Mouse (Mus musculus): ENCODE data around the gene Pfkfb2. TPM values are rescaled to one million over a fixed set of nuclear protein-coding genes. Genes with fewer than 3 reads are reported as not detected.
A peak's percentile ranks its signal among the peaks of the same experiment; 100 is the strongest.

Pfkfb2 gene
- 20.9 and 21.1 TPM in 2 replicates for total RNA-seq (2015; ENCODE audit: low replicate concordance)
- 51.3 and 55.4 TPM in 2 replicates for total RNA-seq (2017; ENCODE audit: low replicate concordance)

- ATAC-seq (replicated peaks; ENCODE audit: low FRiP score, poor library complexity, severe bottlenecking), result no peak
Measured at GRCm38 (mm10) chr1:130729153-130729552, at the start of gene Pfkfb2. Gene Pfkfb2, minus strand, starts transcription at chr1:130729253.

- ATAC-seq (replicated peaks; ENCODE audit: low FRiP score, poor library complexity, severe bottlenecking), result peak; percentile 67
Measured at GRCm38 (mm10) chr1:130776645-130777044, 47.6 kb upstream of the Pfkfb2 start.

- no peak for ATAC-seq (replicated peaks; ENCODE audit: low FRiP score, poor library complexity, severe bottlenecking)
Measured at GRCm38 (mm10) chr1:130775691-130776331, 46.8 kb upstream of the Pfkfb2 start.

DNA sequence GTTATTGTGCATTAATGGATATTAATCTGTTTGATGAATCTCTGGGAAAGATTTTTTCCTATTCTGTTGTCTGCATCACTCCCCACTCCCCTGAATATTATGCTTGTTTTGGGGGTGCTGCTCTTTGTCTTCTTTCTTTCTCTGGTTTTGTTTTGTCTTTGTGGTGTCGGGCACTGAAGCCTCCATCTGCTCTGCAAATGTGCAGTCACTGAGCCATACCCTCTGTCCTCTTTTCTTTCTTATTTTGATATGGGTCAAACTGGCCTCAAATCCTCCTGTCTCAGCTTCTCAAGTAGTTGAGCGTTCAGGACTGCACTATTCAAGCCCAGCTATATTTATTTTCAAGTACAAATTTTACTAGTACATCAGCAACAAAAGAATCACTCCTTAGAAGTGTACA is 46.2 kb upstream of the Pfkfb2 start:
- ATAC-seq (replicated peaks; ENCODE audit: low FRiP score, poor library complexity, severe bottlenecking), result no peak

- ATAC-seq (replicated peaks; ENCODE audit: low FRiP score, poor library complexity, severe bottlenecking), result no peak
Measured at GRCm38 (mm10) chr1:130770981-130771494, 42.0 kb upstream of the Pfkfb2 start.

DNA sequence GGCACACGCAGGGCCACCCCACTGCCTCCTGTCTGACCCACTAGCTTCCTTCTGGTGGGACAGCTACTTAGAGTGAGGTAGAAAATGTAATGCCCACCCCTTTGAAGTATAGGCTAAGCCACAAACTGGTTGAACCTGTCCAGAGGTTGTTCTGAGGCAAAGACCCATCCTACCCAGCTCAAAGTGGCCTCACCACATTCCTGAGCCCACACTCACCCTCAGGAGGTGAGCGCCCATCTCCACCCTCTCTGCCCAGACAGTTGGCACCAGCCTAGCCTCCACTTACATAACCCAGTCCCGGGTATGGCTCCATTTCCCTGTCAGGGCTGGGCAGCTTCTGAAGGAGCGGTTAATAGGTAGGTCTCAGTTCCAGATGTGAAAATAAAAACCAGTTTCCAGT is 41.4 kb upstream of the Pfkfb2 start:
- ATAC-seq (replicated peaks; ENCODE audit: low FRiP score, poor library complexity, severe bottlenecking), result no peak

DNA sequence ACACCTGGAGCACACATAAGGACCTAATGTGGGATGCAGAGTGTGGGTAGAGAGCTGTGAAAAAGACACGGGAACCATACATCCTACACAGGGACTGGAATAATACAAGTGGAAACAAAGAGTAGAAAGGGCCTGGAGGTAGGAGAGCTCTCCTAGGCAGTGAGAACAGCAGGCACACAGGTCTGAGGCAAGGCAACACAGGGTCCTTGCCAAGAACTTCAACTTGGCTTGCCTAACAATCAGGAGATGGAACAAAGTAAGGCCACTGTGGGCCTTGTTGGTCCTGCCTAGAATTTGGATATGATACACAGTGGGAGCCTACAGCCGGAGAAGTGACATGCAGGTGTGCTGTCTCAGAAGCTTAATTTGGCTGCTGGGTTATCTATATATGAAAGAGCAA is 40.9 kb upstream of the Pfkfb2 start:
- ATAC-seq (replicated peaks; ENCODE audit: low FRiP score, poor library complexity, severe bottlenecking), result no peak

DNA sequence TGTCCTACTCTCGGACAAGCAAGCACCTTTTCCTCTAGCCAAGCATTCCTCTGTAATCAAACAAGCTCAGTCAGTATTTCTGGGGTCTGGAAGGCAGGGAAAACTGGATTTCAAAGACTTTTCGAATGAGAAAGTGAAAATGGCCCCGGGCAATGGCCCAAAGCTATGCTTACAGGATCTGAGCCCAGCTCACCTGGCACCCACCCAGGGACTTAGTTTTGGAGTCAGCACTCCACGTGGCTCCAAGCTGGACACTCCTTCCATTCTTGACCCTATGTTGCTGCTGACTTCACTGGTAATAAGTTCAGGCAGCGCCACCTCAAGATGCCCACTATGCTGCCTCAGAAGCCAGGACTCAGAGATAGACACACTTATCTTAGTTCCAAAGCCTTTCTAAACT is 38.0 kb upstream of the Pfkfb2 start:
- no peak for ATAC-seq (replicated peaks; ENCODE audit: low FRiP score, poor library complexity, severe bottlenecking)

DNA sequence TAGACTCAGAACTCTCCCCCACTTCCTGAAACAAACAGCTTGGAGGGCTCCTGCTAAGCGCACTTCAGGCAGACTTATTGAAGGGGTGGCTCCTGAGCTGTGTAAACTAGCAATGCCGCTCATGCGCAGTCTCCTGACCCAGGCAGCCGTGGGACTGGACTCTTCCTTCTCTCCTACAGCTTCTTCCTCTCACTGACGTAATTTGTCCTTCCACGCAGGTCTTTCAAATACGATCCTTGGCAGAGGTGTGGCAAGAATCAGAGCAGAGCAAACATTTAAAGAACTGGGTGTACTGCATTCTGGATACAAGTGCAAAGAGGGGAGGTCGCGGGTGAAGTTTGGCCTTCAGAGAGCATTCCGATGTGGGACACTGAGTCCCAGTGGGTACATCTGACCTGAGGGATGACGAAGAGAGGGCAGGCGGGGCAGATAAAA is 35.0 kb upstream of the Pfkfb2 start:
- no peak for ATAC-seq (replicated peaks; ENCODE audit: low FRiP score, poor library complexity, severe bottlenecking)

DNA sequence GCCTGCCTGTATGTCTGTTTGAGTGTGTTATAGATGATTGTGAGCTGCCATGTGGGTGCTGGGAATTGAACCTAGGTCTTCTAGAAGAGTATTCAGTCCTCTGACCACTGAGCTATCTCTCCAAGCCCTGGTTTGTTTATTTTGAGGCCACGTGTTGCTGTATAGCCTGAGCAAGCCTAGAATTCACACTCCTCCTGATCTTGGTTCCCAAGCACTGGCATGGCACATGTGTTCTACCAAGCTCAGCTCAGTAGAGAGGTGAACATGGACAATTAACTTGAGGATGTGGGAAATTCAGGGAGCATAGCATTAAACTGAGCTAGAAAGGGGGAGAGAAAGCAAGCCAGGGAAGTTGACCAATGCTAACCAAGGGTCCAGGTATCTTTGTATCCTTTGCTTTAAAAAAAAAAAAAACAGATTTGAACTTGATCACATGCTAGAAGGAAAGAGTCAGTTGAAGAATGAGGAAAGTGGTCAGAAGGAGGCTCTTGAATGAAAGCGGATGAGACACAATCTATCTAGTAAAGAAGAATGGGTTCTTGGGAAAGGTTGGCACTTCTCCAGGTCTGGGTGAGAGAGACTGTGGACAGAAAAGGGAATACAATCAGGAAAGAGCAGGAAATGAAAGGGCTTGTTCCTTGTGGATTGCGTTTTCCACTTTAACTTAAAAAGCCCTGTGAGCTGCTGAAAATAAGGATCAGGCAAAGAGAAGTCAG is 33.1 kb upstream of the Pfkfb2 start:
- ATAC-seq (replicated peaks; ENCODE audit: low FRiP score, poor library complexity, severe bottlenecking), result no peak

DNA sequence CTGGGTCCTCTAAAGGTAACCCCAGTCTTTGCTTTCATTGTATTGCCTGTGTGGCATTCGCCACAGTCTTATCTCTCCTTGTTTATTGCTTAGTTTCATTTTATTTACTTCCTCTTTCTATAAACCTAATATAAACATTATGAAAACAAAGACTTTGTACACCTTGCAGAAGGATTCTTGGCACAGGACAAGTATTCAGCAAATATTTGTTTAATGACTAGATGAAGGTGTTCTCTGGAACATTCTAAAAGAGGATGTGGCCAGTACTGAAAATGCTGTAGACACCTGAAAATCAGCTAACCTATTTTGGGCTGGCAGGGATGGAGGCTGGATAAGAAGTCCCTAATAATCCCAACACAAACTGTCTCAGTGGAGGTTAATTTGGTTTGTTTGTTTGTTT is 32.5 kb upstream of the Pfkfb2 start:
- no peak for ATAC-seq (replicated peaks; ENCODE audit: low FRiP score, poor library complexity, severe bottlenecking)

DNA sequence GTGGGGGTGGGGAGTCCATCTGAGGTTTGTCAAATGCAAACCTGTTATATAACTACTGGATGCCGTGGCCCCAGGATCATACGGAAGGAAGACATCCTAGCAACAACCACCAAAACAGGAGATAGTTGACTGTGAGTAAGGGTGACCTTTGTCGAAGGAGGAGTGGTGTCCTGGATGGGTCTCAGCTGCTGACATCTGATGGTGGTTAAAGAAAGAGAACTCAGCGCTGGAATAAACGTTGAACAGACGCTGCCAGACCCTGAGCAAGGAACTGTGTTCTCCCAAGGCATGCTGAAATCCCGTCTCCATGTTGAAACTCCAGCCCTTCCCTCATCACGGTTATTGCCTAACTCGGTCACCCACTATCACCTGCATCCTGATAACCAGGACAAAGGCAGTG is 30.6 kb upstream of the Pfkfb2 start:
- no peak for ATAC-seq (replicated peaks; ENCODE audit: low FRiP score, poor library complexity, severe bottlenecking)

DNA sequence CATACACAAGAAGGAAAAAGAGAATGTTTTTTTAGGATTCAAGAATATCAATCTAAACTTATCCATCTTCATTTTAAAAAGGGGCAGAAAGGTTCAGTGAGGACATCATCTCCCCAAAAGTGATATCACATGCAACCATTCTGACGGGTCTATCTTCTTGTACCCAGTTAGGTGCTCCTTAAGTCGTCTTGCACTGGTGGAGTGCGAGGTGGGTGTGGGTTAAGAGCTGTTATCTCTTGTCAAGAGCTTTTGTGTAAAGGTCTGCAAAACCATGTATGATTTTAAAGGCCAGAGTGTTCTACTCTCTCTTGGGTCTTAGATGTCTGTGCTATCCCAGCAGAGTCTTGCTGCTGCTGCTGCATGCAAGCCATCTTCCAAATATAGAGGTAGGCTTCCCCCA is 17.8 kb upstream of the Pfkfb2 start:
- ATAC-seq (replicated peaks; ENCODE audit: low FRiP score, poor library complexity, severe bottlenecking), result no peak

- no peak for ATAC-seq (replicated peaks; ENCODE audit: low FRiP score, poor library complexity, severe bottlenecking)
Measured at GRCm38 (mm10) chr1:130745591-130745990, 16.5 kb upstream of the Pfkfb2 start.

GRCm38 (mm10) chr1:130744961-130745360 is 15.9 kb upstream of the Pfkfb2 start:
- ATAC-seq (replicated peaks; ENCODE audit: low FRiP score, poor library complexity, severe bottlenecking), result no peak

GRCm38 (mm10) chr1:130744217-130744616 is 15.2 kb upstream of the Pfkfb2 start:
- ATAC-seq (replicated peaks; ENCODE audit: low FRiP score, poor library complexity, severe bottlenecking), result peak; percentile 15; the same call in 1 of the 2 replicates

- ATAC-seq (replicated peaks; ENCODE audit: low FRiP score, poor library complexity, severe bottlenecking), result no peak
Measured at GRCm38 (mm10) chr1:130743775-130744174, 14.7 kb upstream of the Pfkfb2 start.

DNA sequence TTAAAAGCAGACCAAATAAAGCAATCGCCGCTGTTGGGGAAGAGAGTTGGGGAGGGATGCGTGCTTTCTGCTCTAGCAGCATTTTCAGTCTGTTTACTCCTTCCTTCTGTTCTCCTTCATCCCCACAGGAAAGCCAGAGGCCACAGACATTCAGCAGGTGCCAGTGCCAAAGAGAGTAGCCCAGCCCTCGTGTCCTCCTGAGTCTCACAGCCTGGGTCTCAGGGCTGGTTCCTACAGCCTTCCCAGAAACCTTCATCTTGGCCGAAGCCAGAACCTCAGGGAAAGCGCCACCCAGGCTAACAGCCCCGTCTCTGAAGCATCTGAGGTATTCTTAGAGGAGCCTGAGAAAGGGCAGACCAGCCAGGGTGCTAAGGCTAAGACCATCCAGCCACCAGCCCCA is 13.1 kb upstream of the Pfkfb2 start:
- ATAC-seq (replicated peaks; ENCODE audit: low FRiP score, poor library complexity, severe bottlenecking), result no peak

- peak; percentile 80 for ATAC-seq (replicated peaks; ENCODE audit: low FRiP score, poor library complexity, severe bottlenecking)
Measured at GRCm38 (mm10) chr1:130740781-130741720, 12.0 kb upstream of the Pfkfb2 start.

- peak; percentile 13 for ATAC-seq (replicated peaks; ENCODE audit: low FRiP score, poor library complexity, severe bottlenecking)
Measured at GRCm38 (mm10) chr1:130740227-130740648, 11.2 kb upstream of the Pfkfb2 start.

Data from erythroblast, adult 5-6 weeks (primary cell).